Mouse (Mus musculus) thymus, adult 2 months (tissue): ENCODE results near the gene Gm45713.

Source experiments
- CTCF ChIP-seq: fragments of 200-500 bp; IDR thresholded peaks from 2 replicates; pipeline ENCODE4 v1.5.1; 2012; ENCODE audit warnings: mild to moderate bottlenecking, control low read depth, low read length, moderate library complexity, borderline replicate concordance; ENCODE audit not compliant: control insufficient read depth, poor library complexity, insufficient read depth; ENCODE audit errors: extremely low read depth
- POLR2A ChIP-seq: fragments of 200-500 bp; IDR thresholded peaks from 2 replicates; pipeline ENCODE4 v1.6.1; 2012; ENCODE audit warnings: mild to moderate bottlenecking, low read length, control low read depth, moderate library complexity; ENCODE audit not compliant: control insufficient read depth, poor library complexity, insufficient read depth; ENCODE audit errors: extremely low read depth

DNA sequence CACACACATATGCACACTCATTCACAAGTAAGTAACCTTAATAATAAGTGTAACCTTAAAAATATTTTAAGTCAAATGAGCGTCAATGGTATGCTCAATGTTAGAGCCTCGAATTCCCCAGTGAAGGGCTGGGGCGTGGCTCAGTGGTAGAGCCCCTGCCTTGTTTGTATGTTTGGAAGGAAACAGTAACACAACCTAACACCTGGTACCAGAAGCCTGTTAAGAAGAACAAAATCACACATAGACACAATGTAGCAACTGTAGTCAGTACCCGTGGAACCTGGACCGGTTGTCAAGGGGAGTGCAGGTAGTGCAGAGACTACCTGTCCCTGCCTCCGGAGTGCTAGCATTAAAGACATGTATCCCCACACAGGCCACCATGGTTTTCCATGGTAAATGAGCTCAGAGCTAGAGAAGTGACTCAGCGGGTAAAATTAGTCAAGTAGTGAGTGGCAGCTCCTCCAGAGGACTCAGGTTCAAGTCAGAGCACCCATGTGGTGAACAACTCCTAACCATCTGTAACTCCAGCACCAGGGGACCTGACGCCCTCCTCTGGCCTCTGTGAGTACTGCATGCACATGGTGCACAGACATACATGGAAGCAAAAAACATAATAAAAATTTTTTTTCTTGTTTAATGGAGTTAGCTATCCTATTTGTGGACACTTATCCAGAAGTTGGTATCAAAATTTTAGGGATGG lies 37.3 kb downstream of the Gm45713 start:
- no peak for TF ChIP-seq CTCF
- no peak for TF ChIP-seq POLR2A
